Mouse (Mus musculus): ENCODE measurements around the gene Fancb. TPM values are rescaled to one million over a fixed set of nuclear protein-coding genes. Genes with fewer than 3 reads are reported as not detected.

Gene Fancb
- polyA plus RNA-seq (2012; rRNA removed) = 0.08 and 0.10 TPM in 2 replicates

GRCm38 (mm10) chrX:164980193-164980775, at the start of gene Fancb, which contains the start of gene Mospd2:
Gene Fancb (plus strand): TSS chrX:164980592.
Gene Mospd2 (minus strand): TSS chrX:164980375.

GRCm38 (mm10) chrX:165004779-165005324, 24.5 kb downstream of the Fancb start, which contains the start of gene Gm17604:
Gene Gm17604 (minus strand): TSS chrX:165004829.

Other genes starting within 250 kb of the Fancb start
- 0.90 and 1.3 TPM in 2 replicates for gene Mospd2, start 217 bp upstream of the Fancb start, polyA plus RNA-seq (2012; rRNA removed)
- not detected in 2 replicates for gene Gm17604, start 24.2 kb downstream of the Fancb start, polyA plus RNA-seq (2012; rRNA removed)